In genomic region chr9:71642270-71642669, GRCm38 (mm10) we compare ENCODE assay signal across 22 mouse cellular contexts. TPM values are rescaled to one million over a fixed set of nuclear protein-coding genes. Genes with fewer than 3 reads are reported as not detected.
DNase-seq lines count a peak whose midpoint lies in the region; ATAC-seq and TF ChIP-seq lines count a peak whose summit lies in the region.
"Had no signal": no experiment of that assay in that cellular context is flagged by ENCODE, and none has a peak within 500 bp of the region (broad histone marks: within the 10 kb centered on the region; RNA-seq: fewer than 3 reads in every experiment).

No protein-coding gene starts in this region.

- intact Hi-C loops in gastrocnemius, adult 2 months (cut with DNase I): no loop called here

- H3K27ac ChIP-seq in gastrocnemius, adult 2 months: no peak overlapping the region
- H3K27ac ChIP-seq in layer of hippocampus, adult 2 months: no peak overlapping the region
- H3K27ac ChIP-seq in testis, adult 2 months (ENCODE audit: control insufficient read depth, insufficient read depth, low read depth, low read length): no peak overlapping the region
- H3K27ac ChIP-seq in stomach, postnatal 0 days (replicated peaks): no peak overlapping the region
- H3K27ac ChIP-seq: embryonic facial prominence, embryonic 12.5 days; forebrain, embryonic 15.5 days; hindbrain, embryonic 15.5 days; left cerebral cortex, adult 2 months; liver, embryonic 15.5 days had no signal

- no peaks in the 10 kb centered on the region; the same call in 1 of the 2 replicates for H3K4me1 ChIP-seq in testis, adult 2 months (ENCODE audit: control insufficient read depth, insufficient read depth, low read length)
- H3K4me1 ChIP-seq in stomach, postnatal 0 days (replicated peaks; ENCODE audit: control insufficient read depth, insufficient read depth): no peaks in the 10 kb centered on the region
- H3K4me1 ChIP-seq: embryonic facial prominence, embryonic 12.5 days; forebrain, embryonic 15.5 days; liver, embryonic 15.5 days had no signal

- peak; percentile 15; the same call in 1 of the 2 replicates for TF ChIP-seq CTCF in gastrocnemius, adult 2 months (IDR thresholded peaks at IDR 0.05)
- TF ChIP-seq CTCF in layer of hippocampus, adult 2 months (conservative IDR thresholded peaks at IDR 0.05): peak; percentile 36
- peak; percentile 45; the same call in 1 of the 2 replicates for TF ChIP-seq CTCF in testis, adult 2 months (IDR thresholded peaks at IDR 0.05; ENCODE audit: control insufficient read depth, insufficient read depth, insufficient replicate concordance, low read depth, low read length)
- TF ChIP-seq CTCF in stomach, postnatal 0 days (IDR thresholded peaks at IDR 0.05; ENCODE audit: low read depth): peak; percentile 44

- H3K4me3 ChIP-seq in gastrocnemius, adult 2 months: no peak overlapping the region
- H3K4me3 ChIP-seq in layer of hippocampus, adult 2 months: no peak overlapping the region
- H3K4me3 ChIP-seq in testis, adult 2 months (ENCODE audit: control insufficient read depth, low read depth, low read length): no peak overlapping the region
- H3K4me3 ChIP-seq in stomach, postnatal 0 days (ENCODE audit: low read depth, low read length): no peak overlapping the region
- H3K4me3 ChIP-seq: embryonic facial prominence, embryonic 12.5 days; erythroblast, embryonic 14.5 days; forebrain, embryonic 15.5 days; hindbrain, embryonic 15.5 days; left cerebral cortex, adult 2 months; liver, embryonic 15.5 days had no signal

- DNase-seq in gastrocnemius, adult 2 months: no peak
- DNase-seq in gastrocnemius, adult 18-20 months (ENCODE audit: low spot score): no peak
- DNase-seq in layer of hippocampus, adult 2 months (ENCODE audit: low spot score in 2 of 2): no peak
- DNase-seq in layer of hippocampus, adult 9-11 months: no peak
- no peak for DNase-seq in testis, postnatal 14 days (ENCODE audit: low spot score)
- no peak for DNase-seq in stomach, postnatal 0 days (ENCODE audit: low spot score)
- DNase-seq in retina, postnatal 1 day: no peak
- DNase-seq: cerebellum, adult 9-11 months; heart, postnatal 36 days; kidney, adult 11 months; kidney, postnatal 25 days; left cerebral cortex, postnatal 4 days; lung, postnatal 36 days; thymus, postnatal 25 days had no signal

- H3K4me2 ChIP-seq in stomach, postnatal 0 days (replicated peaks; ENCODE audit: low read depth): no peak overlapping the region
- H3K4me2 ChIP-seq: embryonic facial prominence, embryonic 12.5 days; forebrain, embryonic 15.5 days; heart, embryonic 11.5 days; hindbrain, embryonic 15.5 days; liver, embryonic 15.5 days had no signal

- no peak overlapping the region for H3K9ac ChIP-seq in stomach, postnatal 0 days (ENCODE audit: low read length)
- H3K9ac ChIP-seq: embryonic facial prominence, embryonic 12.5 days; forebrain, embryonic 15.5 days; hindbrain, embryonic 15.5 days; liver, embryonic 15.5 days had no signal

- H3K27me3 ChIP-seq in testis, adult 2 months (ENCODE audit: control insufficient read depth, insufficient read depth, low read length): no peaks in the 10 kb centered on the region
- no peaks in the 10 kb centered on the region for H3K27me3 ChIP-seq in stomach, postnatal 0 days (ENCODE audit: control insufficient read depth, insufficient read depth, low read length)
- H3K27me3 ChIP-seq: embryonic facial prominence, embryonic 12.5 days; forebrain, embryonic 15.5 days; hindbrain, embryonic 15.5 days; liver, embryonic 15.5 days had no signal

- H3K9me3 ChIP-seq in stomach, postnatal 0 days (ENCODE audit: control insufficient read depth, low read length): no peaks in the 10 kb centered on the region
- H3K9me3 ChIP-seq: embryonic facial prominence, embryonic 12.5 days; forebrain, embryonic 15.5 days; hindbrain, embryonic 15.5 days; liver, embryonic 15.5 days had no signal

- TF ChIP-seq POLR2A in testis, adult 2 months (IDR thresholded peaks at IDR 0.05; ENCODE audit: control insufficient read depth, low read depth, low read length): no peak

- H3K36me3 ChIP-seq in testis, adult 2 months (ENCODE audit: control insufficient read depth, insufficient read depth, low read length): no peaks in the 10 kb centered on the region
- no peaks in the 10 kb centered on the region; the same call in 1 of the 2 replicates for H3K36me3 ChIP-seq in stomach, postnatal 0 days (ENCODE audit: control insufficient read depth, insufficient read depth, low read length)
- H3K36me3 ChIP-seq: embryonic facial prominence, embryonic 12.5 days; forebrain, embryonic 15.5 days; hindbrain, embryonic 15.5 days; liver, embryonic 15.5 days had no signal

- ATAC-seq in stomach, postnatal 0 days (ENCODE audit: low FRiP score, low TSS enrichment): no peak
- ATAC-seq: forebrain, embryonic 15.5 days had no signal

- TF ChIP-seq EP300 in stomach, postnatal 0 days (optimal IDR thresholded peaks at IDR 0.05): no peak

- WGBS in stomach, postnatal 0 days: 93% methylated on average over 3 of the region's 3 CpGs

RNA-seq across cellular contexts. Expression of gene Myzap, which starts 50.1 kb away (rescaled TPM):
- 1 to 10 TPM; 3.7 to 5.1 TPM for total RNA-seq in gastrocnemius, adult 2 months (2021)
- total RNA-seq in gastrocnemius, adult 18-20 months (2021): 1 to 10 TPM; 3.8 to 3.9 TPM
- 1 to 10 TPM; 1.1 to 1.9 TPM for total RNA-seq in layer of hippocampus, adult 2 months (2021)
- polyA plus RNA-seq in testis, adult 2 months (2012; rRNA removed): 2.7 and 4.1 TPM in 2 replicates
- polyA plus RNA-seq in stomach, postnatal 0 days (2015; fragmentation: Nextera tagmentation; extraction: Ambion mirVana): 21.9 and 25.7 TPM in 2 replicates
- polyA plus RNA-seq: erythroblast, embryonic 14.5 days had no signal
